Mouse (Mus musculus) embryonic stem cell, embryonic (primary cell): ENCODE measurements around the gene Pdgfra.

Experiments
- CTCF ChIA-PET, 4 experiments: fragments of 300-600 bp in 2 of 4; fragments of 350-600 bp in 2 of 4; sonication (Branson Sonifier 250); formaldehyde crosslinking; loops; one replicate each; lab custom pipeline; 2022; ENCODE audit warnings: inconsistent platforms in 2 of 4; lab: Charles Lee
- POLR2A ChIA-PET, 4 experiments: fragments of 300-600 bp in 2 of 4; fragments of 350-600 bp in 2 of 4; sonication (Branson Sonifier 250); formaldehyde crosslinking; loops; one replicate each; lab custom pipeline; 2022; ENCODE audit warnings: antibody characterized with exemption in 4 of 4, inconsistent platforms in 1 of 4; lab: Charles Lee

Pdgfra gene

DNA sequence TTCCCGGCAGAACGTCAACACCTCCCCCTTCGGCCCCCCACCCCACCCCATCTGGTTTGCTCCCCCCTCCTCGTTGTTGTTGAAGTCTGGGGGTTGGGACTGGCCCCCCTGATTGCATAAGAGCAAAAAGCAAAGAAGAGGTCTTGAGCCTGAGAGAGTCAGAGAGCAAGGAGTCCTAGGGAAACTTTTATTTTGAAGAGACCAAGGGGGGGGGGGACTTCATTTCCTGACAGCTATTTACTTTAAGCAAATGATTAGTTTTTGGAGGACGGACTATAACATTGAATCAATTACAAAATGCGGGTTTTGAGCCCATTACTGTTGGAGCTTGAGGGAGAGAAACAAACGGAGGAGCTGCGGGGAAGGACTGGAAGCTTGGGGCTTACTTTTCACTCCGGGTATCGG lies at the start of gene Pdgfra:
Pdgfra (plus strand) TSS at position 272 of the 405 bp plus-strand sequence.
- CTCF ChIA-PET, result interaction anchor here in 3 of 4 experiments (0.6 to 1.4 kb wide), 7 partner anchors 8 to 840 kb away, joined by 3 to 8 read pairs (median 6); no protein-coding TSS in a partner anchor
- POLR2A ChIA-PET, result interaction anchor here in 3 of 4 experiments (0.6 to 1.7 kb wide), 6 partner anchors 23 to 617 kb away, joined by 3 to 11 read pairs (median 4); partner anchors contain the start of gene Fip1l1 (in 1 of the 3)

DNA sequence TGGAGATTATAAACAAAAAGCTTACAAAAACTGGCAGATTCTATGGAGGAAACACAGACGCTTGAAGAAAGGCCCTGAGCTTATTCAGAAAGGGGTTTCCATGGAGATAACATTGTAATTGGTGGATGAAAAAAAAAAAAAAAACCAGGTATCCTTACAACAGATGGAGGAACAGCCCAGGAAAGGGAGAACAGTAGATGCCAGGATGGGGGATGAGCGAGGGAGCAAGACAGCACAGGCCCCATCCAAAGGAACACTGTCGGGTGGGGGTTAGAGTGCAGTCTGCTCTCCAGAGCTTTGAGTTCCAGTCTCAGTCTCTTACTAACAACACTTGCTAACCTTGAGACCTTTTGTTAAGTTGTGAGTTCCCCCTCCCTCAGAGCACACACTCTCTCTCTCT lies 45.6 kb upstream of the Pdgfra start:
- ChIA-PET POLR2A (interaction anchor here in 2 of 4 experiments (0.6 to 0.8 kb wide), 3 partner anchors 21 to 904 kb away, joined by 3 to 4 read pairs (median 3); no protein-coding TSS in a partner anchor), CTCF (interaction anchor here in 3 of 4 experiments (0.6 to 1.4 kb wide), 5 partner anchors 9 to 1702 kb away, joined by 3 to 7 read pairs (median 3); no protein-coding TSS in a partner anchor)

DNA sequence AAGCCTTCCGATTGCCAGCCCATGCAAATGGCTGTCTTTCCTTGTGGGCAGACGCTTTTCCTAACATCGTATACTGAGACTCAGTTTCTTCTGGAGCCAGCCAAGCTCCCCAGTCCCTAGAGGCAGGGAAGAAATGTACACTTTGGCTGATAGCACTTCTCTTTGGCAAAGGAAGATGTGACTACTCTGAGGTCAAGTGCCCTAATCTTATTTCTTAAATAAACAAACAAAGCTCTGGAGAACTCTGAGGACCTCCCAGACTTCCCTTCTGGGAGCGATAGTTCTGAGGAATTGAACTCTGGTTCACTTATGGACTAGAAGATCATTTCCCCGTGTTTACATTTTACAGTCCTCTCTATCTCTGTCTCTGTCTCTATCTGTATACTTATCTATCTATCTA lies 42.7 kb upstream of the Pdgfra start:
- CTCF ChIA-PET, result interaction anchor here (0.6 to 1.4 kb wide), 5 partner anchors 10 to 47 kb away, joined by 3 to 9 read pairs (median 4); no protein-coding TSS in a partner anchor
- POLR2A ChIA-PET, result interaction anchor here in 3 of 4 experiments (0.5 to 1.0 kb wide), 3 partner anchors 10 to 43 kb away, joined by 3 to 4 read pairs (median 3); partner anchors contain the start of gene Pdgfra (in 1 of the 3)

DNA sequence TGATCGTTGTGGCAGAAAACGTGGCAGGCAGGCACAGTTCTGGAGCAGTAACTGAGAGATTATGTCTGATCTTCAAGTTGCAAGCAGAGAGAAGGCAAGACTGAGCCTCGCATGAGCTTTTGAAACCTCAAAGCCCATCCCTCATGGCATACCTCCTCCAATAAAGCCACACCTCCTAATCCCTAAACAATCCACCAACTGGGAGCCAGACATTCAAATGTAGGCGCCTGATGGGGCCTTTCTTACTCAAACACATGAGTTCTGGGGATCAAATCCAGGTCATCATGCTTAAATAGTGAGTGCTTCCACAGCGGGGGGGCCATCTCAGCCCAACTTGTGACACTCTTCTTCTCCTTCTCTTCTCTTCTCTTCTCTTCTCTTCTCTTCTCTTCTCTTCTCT lies 40.3 kb upstream of the Pdgfra start:
- CTCF ChIA-PET, result interaction anchor here in 1 of 4 experiments (0.6 kb wide), 1 partner anchor 15 kb away, joined by 3 read pairs; no protein-coding TSS in a partner anchor
- POLR2A ChIA-PET, result no interaction called here

DNA sequence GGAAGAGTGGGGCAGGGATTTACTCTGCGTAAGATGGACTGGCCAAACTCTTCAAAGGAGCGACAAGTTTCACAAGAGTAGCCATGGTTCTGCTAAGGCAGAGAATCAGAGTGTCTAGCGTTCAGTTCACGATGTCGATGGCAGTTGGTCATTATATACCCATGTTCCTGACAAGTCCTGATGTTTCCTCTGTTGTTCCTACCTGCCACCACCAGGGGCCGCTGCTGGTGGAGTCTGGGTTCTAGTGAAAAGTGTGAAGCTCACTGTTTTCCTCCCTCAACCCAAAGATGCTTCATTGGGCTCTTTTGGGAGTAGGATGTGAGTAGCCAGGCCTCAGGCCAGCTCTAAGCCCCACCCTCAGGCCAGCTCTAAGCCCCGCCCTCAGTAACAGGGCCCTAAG lies 33.3 kb upstream of the Pdgfra start:
- POLR2A ChIA-PET, result interaction anchor here in 3 of 4 experiments (0.6 to 1.4 kb wide), 7 partner anchors 10 to 109 kb away, joined by 3 to 5 read pairs (median 4); no protein-coding TSS in a partner anchor
- CTCF ChIA-PET, result interaction anchor here (0.6 to 2.5 kb wide), 46 partner anchors 9 to 1468 kb away, joined by 3 to 26 read pairs (median 4); partner anchors contain the start of gene Gsx2 (in 1 of the 4)

GRCm38 (mm10) chr5:75121646-75122045 lies 30.4 kb upstream of the Pdgfra start:
- POLR2A ChIA-PET, result interaction anchor here in 1 of 4 experiments (0.9 kb wide), 1 partner anchor 21 kb away, joined by 3 read pairs; no protein-coding TSS in a partner anchor
- CTCF ChIA-PET, result interaction anchor here in 2 of 4 experiments (0.8 to 1.1 kb wide), 2 partner anchors 22 to 173 kb away, joined by 3 read pairs; no protein-coding TSS in a partner anchor

GRCm38 (mm10) chr5:75134681-75135080 lies 17.4 kb upstream of the Pdgfra start:
- POLR2A ChIA-PET, result interaction anchor here in 2 of 4 experiments (0.6 to 1.0 kb wide), 3 partner anchors 22 to 60 kb away, joined by 3 read pairs; partner anchors contain the start of gene Gsx2 (in 1 of the 2)
- CTCF ChIA-PET, result interaction anchor here in 2 of 4 experiments (0.7 to 1.1 kb wide), 2 partner anchors 8 to 21 kb away, joined by 3 to 5 read pairs; no protein-coding TSS in a partner anchor

GRCm38 (mm10) chr5:75143092-75143491 lies 9.0 kb upstream of the Pdgfra start:
- POLR2A ChIA-PET, result interaction anchor here in 3 of 4 experiments (0.6 to 1.5 kb wide), 4 partner anchors 22 to 183 kb away, joined by 3 to 4 read pairs (median 4); no protein-coding TSS in a partner anchor
- CTCF ChIA-PET, result interaction anchor here (0.5 to 3.0 kb wide), 18 partner anchors 9 to 532 kb away, joined by 3 to 23 read pairs (median 4); no protein-coding TSS in a partner anchor

DNA sequence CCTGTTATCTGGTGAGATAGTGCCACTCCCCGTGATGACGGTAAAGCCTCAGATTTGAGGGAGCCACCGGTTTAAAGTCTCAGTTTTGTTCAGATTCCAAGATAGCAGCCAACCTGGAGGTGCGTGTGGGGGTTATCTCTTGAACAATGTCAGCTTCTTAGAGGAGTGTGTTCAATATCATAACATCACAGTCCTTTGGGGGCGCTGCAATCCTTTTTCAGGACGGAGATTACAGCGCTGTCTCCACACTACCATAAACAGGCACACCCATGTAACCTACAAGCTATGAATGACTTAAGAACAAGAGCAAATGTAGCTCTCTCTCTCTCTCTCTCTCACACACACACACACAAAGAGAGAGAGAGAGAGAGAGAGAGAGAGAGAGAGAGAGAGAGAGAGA lies 8.3 kb upstream of the Pdgfra start:
- ChIA-PET CTCF (interaction anchor here (0.5 to 3.0 kb wide), 32 partner anchors 9 to 852 kb away, joined by 3 to 23 read pairs (median 4); partner anchors contain the start of gene Pdgfra (in 1 of the 4)), POLR2A (interaction anchor here in 3 of 4 experiments (0.6 to 1.5 kb wide), 6 partner anchors 97 to 685 kb away, joined by 3 to 4 read pairs (median 4); no protein-coding TSS in a partner anchor)

- POLR2A ChIA-PET, result no interaction called here
- CTCF ChIA-PET, result interaction anchor here in 3 of 4 experiments (0.7 to 3.0 kb wide), 4 partner anchors 10 to 208 kb away, joined by 3 to 23 read pairs (median 14); no protein-coding TSS in a partner anchor
Measured at GRCm38 (mm10) chr5:75145341-75145740, 6.8 kb upstream of the Pdgfra start.

DNA sequence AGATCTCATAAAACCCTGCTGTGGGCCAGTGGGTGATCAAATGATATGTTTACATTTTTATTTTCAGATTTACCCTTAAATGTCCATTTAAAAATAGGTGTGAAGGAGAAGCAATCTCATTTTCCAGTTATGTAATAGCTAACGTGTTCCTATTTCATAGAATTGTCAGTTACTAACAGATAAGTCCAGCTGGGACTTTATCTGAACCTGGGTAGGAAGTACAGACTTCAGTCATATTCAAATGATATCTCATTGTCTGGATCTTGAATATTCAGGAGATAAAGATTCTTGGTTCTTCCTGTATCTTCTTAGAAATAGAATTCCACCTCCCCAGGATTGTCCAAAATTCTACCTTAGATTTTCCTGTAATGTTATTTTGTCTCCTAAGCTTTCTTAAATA lies 5.6 kb upstream of the Pdgfra start:
- ChIA-PET CTCF (interaction anchor here in 1 of 4 experiments (1.5 kb wide), 1 partner anchor 27 kb away, joined by 5 read pairs; no protein-coding TSS in a partner anchor), POLR2A (no interaction called here)

- ChIA-PET CTCF (interaction anchor here in 1 of 4 experiments (0.5 to 1.5 kb wide), 6 partner anchors 8 to 243 kb away, joined by 3 to 5 read pairs (median 4); no protein-coding TSS in a partner anchor), POLR2A (interaction anchor here in 2 of 4 experiments (0.6 to 1.3 kb wide), 7 partner anchors 30 to 1457 kb away, joined by 3 to 4 read pairs (median 3); partner anchors contain the start of gene Gsx2 (in 1 of the 2))
Measured at GRCm38 (mm10) chr5:75148343-75149127, 3.6 kb upstream of the Pdgfra start.

- ChIA-PET CTCF (interaction anchor here in 2 of 4 experiments (0.6 to 1.4 kb wide), 2 partner anchors 36 to 692 kb away, joined by 3 to 4 read pairs; no protein-coding TSS in a partner anchor), POLR2A (interaction anchor here in 2 of 4 experiments (0.6 to 1.4 kb wide), 5 partner anchors 77 to 669 kb away, joined by 3 to 5 read pairs (median 4); no protein-coding TSS in a partner anchor)
Measured at GRCm38 (mm10) chr5:75149380-75149779, 2.7 kb upstream of the Pdgfra start.

DNA sequence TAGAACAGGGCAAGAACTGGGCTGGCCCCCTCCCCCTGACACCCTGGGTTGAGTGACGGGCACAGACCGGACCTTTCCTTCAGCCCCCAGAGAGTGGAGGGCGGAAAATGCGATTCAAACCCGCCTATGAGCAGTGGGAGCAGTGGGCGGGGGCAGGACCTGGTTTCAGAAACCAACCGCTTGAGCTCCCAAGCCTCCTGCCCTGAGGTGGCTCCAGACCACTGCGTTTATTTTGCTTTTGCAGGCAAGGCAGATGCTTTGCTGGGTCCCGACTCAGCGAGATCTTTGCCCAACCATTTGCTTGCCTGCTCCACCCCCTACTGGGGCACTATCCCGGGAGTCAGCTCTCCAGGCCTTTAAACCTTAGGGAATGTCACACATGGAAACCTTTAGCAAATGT lies 2.2 kb upstream of the Pdgfra start:
- ChIA-PET CTCF (interaction anchor here in 2 of 4 experiments (0.6 to 2.0 kb wide), 6 partner anchors 31 to 866 kb away, joined by 3 to 6 read pairs (median 3); no protein-coding TSS in a partner anchor), POLR2A (interaction anchor here in 3 of 4 experiments (0.6 to 1.4 kb wide), 5 partner anchors 65 to 669 kb away, joined by 3 to 5 read pairs (median 4); no protein-coding TSS in a partner anchor)

DNA sequence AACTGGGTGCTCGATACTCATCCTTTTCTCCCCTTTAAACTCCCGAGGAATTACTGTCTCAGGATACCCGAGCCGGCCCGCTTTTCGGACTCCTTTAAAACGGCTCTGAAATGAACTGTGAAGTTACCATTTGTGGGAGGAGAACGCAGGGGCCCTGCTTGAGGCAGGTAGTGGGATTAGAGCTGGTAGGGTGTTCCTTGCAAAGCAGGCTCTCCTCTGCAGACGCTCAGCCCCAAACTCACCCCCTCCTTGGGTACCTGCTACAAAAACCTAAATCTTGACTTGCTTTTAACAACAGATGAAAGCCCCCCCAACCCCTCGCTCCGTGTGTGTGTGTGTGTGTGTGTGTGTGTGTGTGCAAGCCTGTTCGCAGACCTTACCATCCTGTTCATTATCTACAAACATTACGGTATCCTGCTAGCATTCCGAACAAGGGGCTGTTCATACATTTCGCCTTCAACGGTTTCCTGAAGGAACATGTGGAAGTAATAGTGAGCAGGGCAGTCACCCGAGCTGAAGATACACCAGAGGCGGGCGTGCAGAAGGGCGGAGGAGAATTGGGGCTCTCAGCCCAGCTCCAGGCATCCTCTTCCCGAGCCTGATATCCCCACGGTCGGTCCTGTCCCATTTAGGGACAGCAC lies 1.6 kb upstream of the Pdgfra start:
- CTCF ChIA-PET, result interaction anchor here in 2 of 4 experiments (0.6 to 2.0 kb wide), 7 partner anchors 31 to 1425 kb away, joined by 3 to 6 read pairs (median 3); no protein-coding TSS in a partner anchor

DNA sequence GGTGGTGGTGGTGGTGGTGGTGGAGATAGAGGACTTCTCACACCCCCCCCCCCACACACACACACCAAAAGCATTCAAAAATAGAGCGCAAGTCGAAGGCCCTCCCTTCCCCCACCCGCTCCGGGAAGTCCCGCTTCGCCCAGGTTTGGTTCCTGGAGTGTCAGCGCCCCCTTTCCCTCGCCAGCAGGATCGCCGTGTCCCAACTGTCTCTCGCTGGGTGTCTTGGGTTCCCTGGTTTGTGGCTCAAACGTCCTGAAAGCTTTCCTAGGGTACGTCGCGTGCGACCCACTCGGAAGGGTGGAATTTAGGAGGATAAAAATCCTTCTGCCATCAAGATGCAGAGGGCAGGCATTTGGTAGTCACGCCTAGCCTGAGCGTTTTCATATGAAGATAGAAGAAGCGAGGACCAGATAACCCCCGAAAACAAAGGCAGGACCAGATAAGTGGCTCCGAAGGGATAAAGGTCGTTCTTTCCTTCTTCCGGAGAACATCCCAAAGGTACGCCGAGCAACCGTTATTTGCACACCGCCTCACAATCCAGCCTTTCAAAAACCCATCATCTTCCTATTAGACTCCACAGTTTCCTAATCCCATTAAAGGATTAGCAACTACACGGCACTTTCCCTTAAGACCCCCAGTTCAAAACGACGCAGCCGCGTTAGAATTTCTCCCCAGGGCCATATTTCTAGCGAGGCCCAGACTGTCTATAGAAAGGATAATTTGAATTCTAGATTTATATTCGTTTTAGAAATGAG lies 769 bp upstream of the Pdgfra start:
- POLR2A ChIA-PET, result interaction anchor here in 2 of 4 experiments (0.6 to 1.7 kb wide), 3 partner anchors 66 to 751 kb away, joined by 3 to 4 read pairs (median 3); no protein-coding TSS in a partner anchor

More for the DNA sequence above, 1.6 kb upstream of the Pdgfra start:
- POLR2A ChIA-PET, result interaction anchor here in 2 of 4 experiments (0.7 to 1.4 kb wide), 5 partner anchors 65 to 425 kb away, joined by 3 to 5 read pairs (median 3); no protein-coding TSS in a partner anchor

More for the DNA sequence above, 769 bp upstream of the Pdgfra start:
- CTCF ChIA-PET, result interaction anchor here in 3 of 4 experiments (0.6 to 2.0 kb wide), 6 partner anchors 13 to 1426 kb away, joined by 3 to 9 read pairs (median 4); no protein-coding TSS in a partner anchor
